Mouse (Mus musculus) CH12.LX (cell line): ENCODE results near the gene Erbb2. TPM values are rescaled to one million over a fixed set of nuclear protein-coding genes. Genes with fewer than 3 reads are reported as not detected.

Experiments used
- DNase-seq: peaks from one replicate; pipeline ENCODE4 v3.0.0-alpha.2; 2013; ENCODE audit errors: extremely low read depth
- H3K27ac ChIP-seq: 2 replicates; pipeline ENCODE4 v1.5.1; 2012; ENCODE audit warnings: low read depth, mild to moderate bottlenecking, control low read depth, moderate library complexity; ENCODE audit not compliant: insufficient read depth
- H3K27me3 ChIP-seq: replicated peaks from 2 replicates; pipeline ENCODE3; 2012; ENCODE audit warnings: inconsistent platforms
- H3K36me3 ChIP-seq, 2 experiments: replicated peaks in 1 of 2; 2 replicates each; pipeline versions ENCODE3 to v1.6.1; 2012; ENCODE audit warnings: inconsistent platforms in 1 of 2, low read length in 1 of 2, mild to moderate bottlenecking in 1 of 2, mixed read lengths in 1 of 2, moderate library complexity in 1 of 2; ENCODE audit not compliant: control insufficient read depth in 1 of 2, insufficient read depth in 1 of 2
- H3K4me1 ChIP-seq, 2 experiments: 2 replicates each; pipeline ENCODE4 v1.6.1; 2012; ENCODE audit warnings: inconsistent platforms in 1 of 2, moderate library complexity in 1 of 2; ENCODE audit not compliant: insufficient read depth in 2 of 2, control insufficient read depth in 1 of 2
- H3K4me2 ChIP-seq: 2 replicates; pipeline ENCODE4 v1.6.1; 2012; ENCODE audit warnings: low read depth, mild to moderate bottlenecking, control low read depth; ENCODE audit not compliant: poor library complexity, insufficient read depth, severe bottlenecking
- H3K4me3 ChIP-seq, 3 experiments: fragments of 150-350 bp in 1 of 3; sonication (generic) in 1 of 3; replicated peaks in 1 of 3; 2 replicates each; pipeline versions ENCODE3 to v1.5.1; 2011 to 2012; ENCODE audit warnings: low read depth in 2 of 3, low read length in 2 of 3, mild to moderate bottlenecking in 2 of 3, moderate library complexity in 2 of 3, control low read depth in 1 of 3, improper control_type of control experiment in 1 of 3, inconsistent platforms in 1 of 3, mixed read lengths in 1 of 3; ENCODE audit not compliant: poor library complexity in 1 of 3
- H3K79me2 ChIP-seq: replicated peaks from 2 replicates; pipeline ENCODE4 v1.6.1; 2012; ENCODE audit warnings: mild to moderate bottlenecking, moderate library complexity; ENCODE audit not compliant: control insufficient read depth, poor library complexity, insufficient read depth, severe bottlenecking; ENCODE audit errors: extremely low read depth
- H3K9ac ChIP-seq: 2 replicates; pipeline ENCODE4 v1.6.1; 2012; ENCODE audit warnings: low read depth, mild to moderate bottlenecking, control low read depth, moderate library complexity; ENCODE audit not compliant: insufficient read depth
- H3K9me3 ChIP-seq: replicated peaks from 2 replicates; pipeline ENCODE3; 2012; ENCODE audit warnings: low read length, inconsistent platforms, mixed read lengths
- BHLHE40 ChIP-seq: IDR thresholded peaks from 2 replicates; pipeline ENCODE4 v1.6.1; 2011; ENCODE audit warnings: mild to moderate bottlenecking, low read depth, low read length, improper control_type of control experiment
- CHD2 ChIP-seq: IDR thresholded peaks from 2 replicates; pipeline ENCODE4 v1.6.1; 2011; ENCODE audit warnings: low read length, improper control_type of control experiment
- CTCF ChIP-seq, 2 experiments: IDR thresholded peaks in 1 of 2; conservative IDR thresholded peaks in 1 of 2; 2 replicates each; pipeline ENCODE4 v1.5.1; 2011 to 2012; ENCODE audit warnings: low read depth in 2 of 2, low read length in 2 of 2, improper control_type of control experiment in 1 of 2, inconsistent platforms in 1 of 2, mild to moderate bottlenecking in 1 of 2, moderate library complexity in 1 of 2
- E2F4 ChIP-seq: IDR thresholded peaks from 2 replicates; pipeline ENCODE4 v1.6.1; 2011; ENCODE audit warnings: low read depth, low read length, improper control_type of control experiment; ENCODE audit not compliant: insufficient replicate concordance
- GABPA ChIP-seq: IDR thresholded peaks from 2 replicates; pipeline ENCODE4 v1.6.1; 2012; ENCODE audit warnings: low read depth, low read length, improper control_type of control experiment, inconsistent platforms; ENCODE audit not compliant: insufficient replicate concordance
- HCFC1 ChIP-seq: IDR thresholded peaks from 2 replicates; pipeline ENCODE4 v1.6.1; 2012; ENCODE audit warnings: low read depth, mild to moderate bottlenecking, inconsistent platforms, low read length, improper control_type of control experiment
- JUN ChIP-seq: IDR thresholded peaks from 2 replicates; pipeline ENCODE4 v1.6.1; 2011; ENCODE audit warnings: low read depth, mild to moderate bottlenecking, low read length, improper control_type of control experiment, moderate library complexity; ENCODE audit not compliant: insufficient read depth
- KAT2A ChIP-seq: IDR thresholded peaks from 2 replicates; pipeline ENCODE4 v1.6.1; 2012; ENCODE audit warnings: low read length, improper control_type of control experiment, inconsistent platforms; ENCODE audit not compliant: insufficient replicate concordance
- MAFK ChIP-seq: IDR thresholded peaks from 2 replicates; pipeline ENCODE4 v1.6.1; 2011; ENCODE audit warnings: low read length, improper control_type of control experiment; ENCODE audit not compliant: insufficient replicate concordance
- MAZ ChIP-seq: IDR thresholded peaks from 2 replicates; pipeline ENCODE4 v1.6.1; 2012; ENCODE audit warnings: low read depth, mild to moderate bottlenecking, inconsistent platforms, low read length, improper control_type of control experiment, moderate library complexity
- MXI1 ChIP-seq: IDR thresholded peaks from 2 replicates; pipeline ENCODE4 v1.6.1; 2011; ENCODE audit warnings: mild to moderate bottlenecking, low read depth, low read length, improper control_type of control experiment
- MYC ChIP-seq: IDR thresholded peaks from 2 replicates; pipeline ENCODE4 v1.6.1; 2011; ENCODE audit warnings: low read depth, mild to moderate bottlenecking, improper control_type of control experiment, low read length
- NELFE ChIP-seq: IDR thresholded peaks from 2 replicates; pipeline ENCODE4 v1.6.1; 2011; ENCODE audit warnings: low read depth, low read length, improper control_type of control experiment
- PAX5 ChIP-seq: IDR thresholded peaks from 2 replicates; pipeline ENCODE4 v1.6.1; 2012; ENCODE audit warnings: low read length, inconsistent platforms, mixed read lengths
- POLR2A ChIP-seq: IDR thresholded peaks from 2 replicates; pipeline ENCODE4 v1.6.1; 2011; ENCODE audit warnings: low read depth, mild to moderate bottlenecking, improper control_type of control experiment, low read length
- POLR2AphosphoS2 ChIP-seq: IDR thresholded peaks from 2 replicates; pipeline ENCODE4 v1.6.1; 2011; ENCODE audit warnings: low read depth, low read length, improper control_type of control experiment
- RAD21 ChIP-seq: IDR thresholded peaks from 2 replicates; pipeline ENCODE4 v1.6.1; 2011; ENCODE audit warnings: low read depth, mild to moderate bottlenecking, low read length, improper control_type of control experiment, moderate library complexity
- SIN3A ChIP-seq: IDR thresholded peaks from 2 replicates; pipeline ENCODE4 v1.6.1; 2012; ENCODE audit warnings: low read length, improper control_type of control experiment, inconsistent platforms
- SMC3 ChIP-seq: IDR thresholded peaks from 2 replicates; pipeline ENCODE4 v1.6.1; 2011; ENCODE audit warnings: low read depth, low read length, improper control_type of control experiment
- TBP ChIP-seq: conservative IDR thresholded peaks from 2 replicates; pipeline ENCODE4 v1.6.1; 2011; ENCODE audit warnings: low read depth, low read length, improper control_type of control experiment
- USF2 ChIP-seq: conservative IDR thresholded peaks from 2 replicates; pipeline ENCODE4 v1.6.1; 2011; ENCODE audit warnings: low read depth, low read length, improper control_type of control experiment
- ZC3H11A ChIP-seq: IDR thresholded peaks from 2 replicates; pipeline ENCODE4 v1.6.1; 2012; ENCODE audit warnings: low read depth, mild to moderate bottlenecking, inconsistent platforms, low read length, improper control_type of control experiment
- ZNF384 ChIP-seq: IDR thresholded peaks from 2 replicates; pipeline ENCODE4 v1.6.1; 2012; ENCODE audit warnings: low read depth, low read length, improper control_type of control experiment, inconsistent platforms
- dilution Hi-C: fragments of 300-500 bp; cut with MboI; formaldehyde crosslinking; loops from 2 replicates; pipeline ENCODE4 v1.14.3; 2020; ENCODE audit warnings: low sequenced_read_pairs; ENCODE audit not compliant: extremely low pct_unique_long_range_greater_than_20kb, extremely low pct_ligation_motif_present
- in situ Hi-C: fragments of 300-500 bp; cut with MboI; formaldehyde crosslinking; loops from 3 replicates; pipeline ENCODE4 v1.14.3; 2019; ENCODE audit warnings: low sequenced_read_pairs, low pct_ligation_motif_present, low pct_unique_long_range_greater_than_20kb, mixed read lengths
- polyA plus RNA-seq: library from polyadenylated mRNA; unstranded; fragments of >175 nt; gene quantifications from 2 replicates; pipeline ENCODE4 v1.2.1, GENCODE M21; 2012; ENCODE audit warnings: low read depth; ENCODE audit not compliant: insufficient read length
- total RNA-seq, 2 experiments: library from RNA; depleted of rRNA; stranded (reverse); fragments of 300-350 nt in 1 of 2; fragments of >200 nt in 1 of 2; gene quantifications; 2 replicates each; pipeline ENCODE4 v1.2.3; 2012 to 2014

Gene Erbb2
- total and polyA plus RNA-seq, 3 experiments: 0.06 to 0.17 TPM; not detected in 1

- peaks cover 12 to 49% of the 10 kb centered on the region in 2 experiments for H3K4me1 ChIP-seq
- dilution Hi-C loops: no loop called here
- no peak overlapping the region for H3K9ac ChIP-seq
- peaks cover 0 to 6% of the 10 kb centered on the region in 2 experiments for H3K36me3 ChIP-seq
- H3K4me3 ChIP-seq: no peak overlapping the region
- H3K27ac ChIP-seq: no peak overlapping the region
- TF ChIP-seq CTCF (conservative IDR thresholded peaks at IDR 0.05 in 1 of 2, IDR thresholded peaks at IDR 0.05 in 1 of 2; ENCODE audit: low read depth in 2 of 2, low read length in 2 of 2) (peak in 1 of 2 experiments; percentile 88; a peak in 2 of 4 replicates), MAFK (no peak), POLR2AphosphoS2 (no peak), BHLHE40 (no peak), GABPA (no peak), JUN (no peak), ZNF384 (no peak), SMC3 (peak; percentile 62), PAX5 (no peak), RAD21 (peak; percentile 77)
- H3K9me3 ChIP-seq: no peaks in the 10 kb centered on the region
- H3K4me2 ChIP-seq: no peak overlapping the region
- H3K27me3 ChIP-seq: peaks cover 7% of the 10 kb centered on the region
- no peaks in the 10 kb centered on the region for H3K79me2 ChIP-seq
- in situ Hi-C loops: no loop called here
- peak; percentile 48 for DNase-seq
Observed at GRCm38 (mm10) chr11:98389221-98389780, 23.0 kb upstream of the Erbb2 start.

GRCm38 (mm10) chr11:98390141-98390540, 22.1 kb upstream of the Erbb2 start:
- TF ChIP-seq MAZ (no peak), MYC (no peak), SIN3A (no peak), JUN (no peak), NELFE (no peak), KAT2A (no peak), BHLHE40 (no peak), POLR2A (no peak), CHD2 (no peak), RAD21 (no peak), HCFC1 (no peak), TBP (no peak), ZC3H11A (no peak), MXI1 (no peak), SMC3 (no peak), USF2 (no peak), E2F4 (no peak)
- no peaks in the 10 kb centered on the region for H3K9me3 ChIP-seq
- dilution Hi-C loops: no loop called here
- H3K79me2 ChIP-seq: no peaks in the 10 kb centered on the region
- peaks cover 15 to 58% of the 10 kb centered on the region in 2 experiments for H3K4me1 ChIP-seq
- H3K36me3 ChIP-seq: no peaks in the 10 kb centered on the region
- H3K9ac ChIP-seq: no peak overlapping the region
- in situ Hi-C loops: loop anchor here (5.0 kb wide), 1 partner anchor 33 kb away; the partner anchor contains the start of gene Stard3
- DNase-seq: no peak
- no peak overlapping the region for H3K4me3 ChIP-seq
- no peak overlapping the region for H3K27ac ChIP-seq
- H3K27me3 ChIP-seq: peaks cover 7% of the 10 kb centered on the region
- H3K4me2 ChIP-seq: no peak overlapping the region
